Mouse (Mus musculus) spleen, adult 2 months (tissue): Measurements from ENCODE around the gene H2al2a.

Experiments
- CTCF ChIP-seq: fragments of 200-500 bp; IDR thresholded peaks from 2 replicates; pipeline ENCODE4 v1.5.1; 2011; ENCODE audit warnings: mild to moderate bottlenecking, inconsistent platforms; ENCODE audit not compliant: insufficient read depth, insufficient read length, insufficient replicate concordance; ENCODE audit errors: extremely low read depth
- POLR2A ChIP-seq: fragments of 200-500 bp; IDR thresholded peaks from 2 replicates; pipeline ENCODE4 v1.6.1; 2011; ENCODE audit warnings: low read depth, low read length, inconsistent platforms

GRCm38 (mm10) chr2:17970187-17970586 lies 26.6 kb downstream of the H2al2a start:
- no peak for TF ChIP-seq CTCF
- TF ChIP-seq POLR2A, result no peak
